8 mouse cellular contexts compared by ENCODE assay signal in genomic region chr9:29428322-29428721, GRCm38 (mm10).
DNase-seq lines count a peak whose midpoint lies in the region; ATAC-seq and TF ChIP-seq lines count a peak whose summit lies in the region.

No protein-coding gene starts in this region.

- ATAC-seq in lung, embryonic 14.5 days (ENCODE audit: insufficient read depth) = peak; percentile 94
- ATAC-seq in hindbrain, embryonic 15.5 days (ENCODE audit: low FRiP score, low read depth) = no peak
- ATAC-seq in midbrain, embryonic 14.5 days (ENCODE audit: low FRiP score, low TSS enrichment) = no peak
- no peak for ATAC-seq in erythroid progenitor cell, adult 5-6 weeks (replicated peaks; ENCODE audit: low FRiP score, poor library complexity, severe bottlenecking)

- no peaks in the 10 kb centered on the region for H3K27me3 ChIP-seq in lung, embryonic 14.5 days (ENCODE audit: insufficient read depth, low read length)
- no peaks in the 10 kb centered on the region for H3K27me3 ChIP-seq in hindbrain, embryonic 15.5 days
- H3K27me3 ChIP-seq in midbrain, embryonic 14.5 days (ENCODE audit: control insufficient read depth, insufficient read depth, low read length) = no peaks in the 10 kb centered on the region

- DNase-seq in adrenal gland, postnatal 10 days = peak; percentile 25
- DNase-seq in adrenal gland, adult 18-20 months (ENCODE audit: low spot score in 2 of 2) = no peak
- peak; percentile 81 for DNase-seq in lung, embryonic 14.5 days
- no peak for DNase-seq in lung, adult 2 months
- DNase-seq in midbrain, embryonic 14.5 days = peak; percentile 56
- DNase-seq in frontal cortex, postnatal 25 days (ENCODE audit: low spot score in 2 of 2) = no peak

- TF ChIP-seq POLR2A in lung, adult 2 months (IDR thresholded peaks at IDR 0.05; ENCODE audit: borderline replicate concordance, extremely low read depth, low read depth, low read length) = no peak

- no peak overlapping the region for H3K27ac ChIP-seq in lung, embryonic 14.5 days (ENCODE audit: low read depth)
- H3K27ac ChIP-seq in hindbrain, embryonic 15.5 days (replicated peaks) = 0 out of 2 replicates have a peak overlapping the region, but pooled peaks have one; percentile 25
- H3K27ac ChIP-seq in midbrain, embryonic 14.5 days (replicated peaks; ENCODE audit: low read depth, low read length) = no peak overlapping the region

- H3K9me3 ChIP-seq in lung, embryonic 14.5 days (ENCODE audit: low read depth, low read length) = no peaks in the 10 kb centered on the region
- H3K9me3 ChIP-seq in hindbrain, embryonic 15.5 days = no peaks in the 10 kb centered on the region
- no peaks in the 10 kb centered on the region for H3K9me3 ChIP-seq in midbrain, embryonic 14.5 days (ENCODE audit: control insufficient read depth, low read length)

- H3K4me3 ChIP-seq in lung, embryonic 14.5 days (ENCODE audit: low read depth, low read length) = no peak overlapping the region
- H3K4me3 ChIP-seq in lung, adult 2 months (replicated peaks; ENCODE audit: extremely low read depth, low read depth, low read length) = no peak overlapping the region
- no peak overlapping the region for H3K4me3 ChIP-seq in hindbrain, embryonic 15.5 days
- H3K4me3 ChIP-seq in midbrain, embryonic 14.5 days (replicated peaks; ENCODE audit: low read depth, low read length) = no peak overlapping the region

- 0 out of 2 replicates have a peak overlapping the region, but pooled peaks have one; percentile 20 for H3K4me2 ChIP-seq in lung, embryonic 14.5 days
- H3K4me2 ChIP-seq in hindbrain, embryonic 15.5 days = no peak overlapping the region
- H3K4me2 ChIP-seq in midbrain, embryonic 14.5 days (ENCODE audit: low read length) = no peak overlapping the region

- H3K36me3 ChIP-seq in lung, embryonic 14.5 days (ENCODE audit: insufficient read depth) = no peaks in the 10 kb centered on the region
- H3K36me3 ChIP-seq in hindbrain, embryonic 15.5 days = no peaks in the 10 kb centered on the region
- no peaks in the 10 kb centered on the region for H3K36me3 ChIP-seq in midbrain, embryonic 14.5 days (ENCODE audit: control insufficient read depth, insufficient read depth, low read length)

- 0 out of 2 replicates have a peak, but pooled peaks cover 4% of the 10 kb centered on the region for H3K4me1 ChIP-seq in lung, embryonic 14.5 days (ENCODE audit: insufficient read depth)
- no peaks in the 10 kb centered on the region for H3K4me1 ChIP-seq in lung, adult 2 months (ENCODE audit: control insufficient read depth, insufficient read depth, low read length)
- H3K4me1 ChIP-seq in hindbrain, embryonic 15.5 days (replicated peaks) = peaks cover 18% of the 10 kb centered on the region
- peaks cover 4% of the 10 kb centered on the region; the same call in 1 of the 2 replicates for H3K4me1 ChIP-seq in midbrain, embryonic 14.5 days (ENCODE audit: control insufficient read depth, insufficient read depth, low read length)

- no peak overlapping the region for H3K9ac ChIP-seq in lung, embryonic 14.5 days
- no peak overlapping the region for H3K9ac ChIP-seq in hindbrain, embryonic 15.5 days
- no peak overlapping the region for H3K9ac ChIP-seq in midbrain, embryonic 14.5 days (replicated peaks; ENCODE audit: low read length)

- no peak for TF ChIP-seq CTCF in lung, embryonic 14.5 days (IDR thresholded peaks at IDR 0.05; ENCODE audit: low read depth)
- no peak for TF ChIP-seq CTCF in lung, adult 2 months (IDR thresholded peaks at IDR 0.05; ENCODE audit: insufficient read depth, low read length)

- WGBS in lung, embryonic 14.5 days = 3% methylated on average over 7 of the region's 7 CpGs
- WGBS in lung, adult 2 months = 15% methylated on average over 7 of the region's 7 CpGs
- WGBS in hindbrain, embryonic 15.5 days = 11% methylated on average over 7 of the region's 7 CpGs
- WGBS in midbrain, embryonic 14.5 days = 28% methylated on average over 7 of the region's 7 CpGs

Comparison
In these comparisons a context has a peak if more than half of its experiments do, and no peak if none do; other contexts are left out.
1. DNase-seq: peak in adrenal gland, postnatal 10 days (single experiment), lung, embryonic 14.5 days (single experiment) and midbrain, embryonic 14.5 days (single experiment); none in adrenal gland, adult 18-20 months (0 of 2), lung, adult 2 months (single experiment) and frontal cortex, postnatal 25 days (0 of 2).